Comparison of ENCODE assay signal across 25 mouse cellular contexts in the genomic region with DNA sequence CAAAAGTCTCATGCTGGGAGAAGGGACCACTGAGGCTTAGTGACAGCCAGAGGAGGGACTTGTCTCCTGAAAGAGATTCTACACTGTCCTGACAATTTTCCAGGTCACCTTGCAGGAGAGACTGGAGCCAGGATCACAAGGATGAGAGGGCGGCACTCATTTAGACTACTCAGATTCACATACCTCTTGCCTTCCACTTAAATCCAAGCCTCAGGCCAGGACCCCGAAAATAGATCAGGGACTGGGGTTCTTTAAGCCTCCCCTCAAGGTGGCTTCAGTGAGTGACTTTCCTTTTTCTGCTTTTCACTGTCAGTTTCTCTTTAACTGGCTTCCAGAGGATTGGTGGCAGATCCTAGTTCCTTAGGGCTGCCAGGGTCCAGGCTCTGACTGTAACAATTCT.
A peak's percentile ranks its signal among the peaks of the same experiment; 100 is the strongest.
DNase-seq lines count a peak whose midpoint lies in the region; ATAC-seq and TF ChIP-seq lines count a peak whose summit lies in the region.
"Had no signal": no experiment of that assay in that cellular context is flagged by ENCODE, and none has a peak within 500 bp of the region (broad histone marks: within the 10 kb centered on the region; RNA-seq: fewer than 3 reads in every experiment).

No protein-coding gene starts in this region.

- no peaks in the 10 kb centered on the region for H3K36me3 ChIP-seq in heart, embryonic 13.5 days
- H3K36me3 ChIP-seq in heart, embryonic 15.5 days, result no peaks in the 10 kb centered on the region
- H3K36me3 ChIP-seq in heart, postnatal 0 days (replicated peaks; ENCODE audit: control insufficient read depth, insufficient read depth, low read length), result no peaks in the 10 kb centered on the region
- H3K36me3 ChIP-seq: hindbrain, embryonic 10.5 days; hindbrain, embryonic 15.5 days; kidney, embryonic 15.5 days; liver, embryonic 15.5 days; midbrain, embryonic 15.5 days had no signal

- peak overlapping the region; percentile 17 for H3K4me3 ChIP-seq in heart, embryonic 13.5 days
- peak overlapping the region; percentile 9; the same call in 1 of the 2 replicates for H3K4me3 ChIP-seq in heart, embryonic 15.5 days
- no peak overlapping the region for H3K4me3 ChIP-seq in heart, postnatal 0 days (ENCODE audit: low read depth, low read length)
- H3K4me3 ChIP-seq: erythroblast, embryonic 14.5 days; hindbrain, embryonic 10.5 days; hindbrain, embryonic 15.5 days; kidney, embryonic 15.5 days; layer of hippocampus, adult 2 months; left cerebral cortex, adult 2 months; liver, embryonic 15.5 days; midbrain, embryonic 15.5 days had no signal

- 48% methylated on average over 2 of the region's 2 CpGs for WGBS in heart, embryonic 13.5 days
- 56% methylated on average over 2 of the region's 2 CpGs for WGBS in heart, embryonic 15.5 days
- 51% methylated on average over 2 of the region's 2 CpGs for WGBS in heart, postnatal 0 days

- ATAC-seq in heart, embryonic 13.5 days (ENCODE audit: extremely low read depth, insufficient number of reproducible peaks, low FRiP score, low TSS enrichment), result no peak
- no peak for ATAC-seq in heart, embryonic 15.5 days (replicated peaks; ENCODE audit: insufficient number of reproducible peaks, insufficient read depth, low FRiP score, low read depth)
- ATAC-seq in heart, postnatal 0 days (ENCODE audit: insufficient read depth, low read depth), result no peak
- ATAC-seq: inflammation-experienced regulatory T-cells, adult 6 months; midbrain, embryonic 15.5 days had no signal

- intact Hi-C loops in left cerebral cortex, postnatal 36 days (cut with DNase I), result loop anchor here (5.0 kb wide), 2 partner anchors 44 to 131 kb away; a partner anchor contains a TSS

- TF ChIP-seq CTCF in heart, postnatal 0 days (IDR thresholded peaks at IDR 0.05; ENCODE audit: low read depth), result no peak

- H3K27me3 ChIP-seq in heart, embryonic 13.5 days (replicated peaks), result no peaks in the 10 kb centered on the region
- H3K27me3 ChIP-seq in heart, embryonic 15.5 days, result no peaks in the 10 kb centered on the region
- no peaks in the 10 kb centered on the region for H3K27me3 ChIP-seq in heart, postnatal 0 days (ENCODE audit: control insufficient read depth, insufficient read depth, low read length)
- H3K27me3 ChIP-seq: hindbrain, embryonic 15.5 days; kidney, embryonic 15.5 days; liver, embryonic 15.5 days; midbrain, embryonic 15.5 days had no signal

- H3K4me2 ChIP-seq in heart, embryonic 13.5 days, result peak overlapping the region; percentile 61
- H3K4me2 ChIP-seq in heart, embryonic 15.5 days, result peak overlapping the region; percentile 44
- no peak overlapping the region; the same call in 1 of the 2 replicates for H3K4me2 ChIP-seq in heart, postnatal 0 days (ENCODE audit: low read depth, low read length)
- H3K4me2 ChIP-seq: hindbrain, embryonic 15.5 days; kidney, embryonic 15.5 days; liver, embryonic 15.5 days; lung, embryonic 14.5 days; midbrain, embryonic 15.5 days had no signal

- no peaks in the 10 kb centered on the region for H3K9me3 ChIP-seq in heart, embryonic 13.5 days
- H3K9me3 ChIP-seq in heart, embryonic 15.5 days (replicated peaks), result no peaks in the 10 kb centered on the region
- no peaks in the 10 kb centered on the region for H3K9me3 ChIP-seq in heart, postnatal 0 days (replicated peaks; ENCODE audit: control insufficient read depth, low read length)
- H3K9me3 ChIP-seq: hindbrain, embryonic 10.5 days; hindbrain, embryonic 15.5 days; kidney, embryonic 15.5 days; liver, embryonic 15.5 days; midbrain, embryonic 15.5 days had no signal

- DNase-seq in heart, adult 18-20 months, result peak; percentile 28 to 37
- no peak for DNase-seq in heart, postnatal 4 days
- DNase-seq in heart, adult 9 months (ENCODE audit: low spot score in 2 of 2), result no peak
- DNase-seq in heart, postnatal 0 days (ENCODE audit: low spot score), result no peak
- DNase-seq in left cerebral cortex, postnatal 36 days (ENCODE audit: low spot score in 2 of 2), result no peak
- DNase-seq: adrenal gland, postnatal 25 days; B cell, adult 2 months; cerebellum, adult 11-12 months; gastrocnemius, postnatal 36 days; left cerebral cortex, postnatal 4 days; lung, embryonic 14.5 days; lung, postnatal 14 days; spleen, adult 18-20 months; thymus, postnatal 14 days had no signal

- no peak for TF ChIP-seq EP300 in heart, postnatal 0 days (IDR thresholded peaks at IDR 0.05; ENCODE audit: low read depth)

- peak overlapping the region; percentile 78 for H3K27ac ChIP-seq in heart, embryonic 13.5 days (replicated peaks)
- H3K27ac ChIP-seq in heart, embryonic 15.5 days, result peak overlapping the region; percentile 68
- H3K27ac ChIP-seq in heart, postnatal 0 days (ENCODE audit: low read depth), result peak overlapping the region; percentile 70
- H3K27ac ChIP-seq: hindbrain, embryonic 10.5 days; hindbrain, embryonic 15.5 days; kidney, embryonic 15.5 days; layer of hippocampus, adult 2 months; left cerebral cortex, adult 2 months; liver, embryonic 15.5 days; midbrain, embryonic 15.5 days had no signal

- peak overlapping the region; percentile 44; the same call in 1 of the 2 replicates for H3K9ac ChIP-seq in heart, embryonic 13.5 days
- peak overlapping the region; percentile 19; the same call in 1 of the 2 replicates for H3K9ac ChIP-seq in heart, embryonic 15.5 days
- H3K9ac ChIP-seq in heart, postnatal 0 days (replicated peaks; ENCODE audit: low read depth, low read length), result no peak overlapping the region
- H3K9ac ChIP-seq: hindbrain, embryonic 15.5 days; kidney, embryonic 15.5 days; liver, embryonic 15.5 days; lung, embryonic 14.5 days; midbrain, embryonic 15.5 days had no signal

- peaks cover 63% of the 10 kb centered on the region for H3K4me1 ChIP-seq in heart, embryonic 13.5 days
- peaks cover 42% of the 10 kb centered on the region for H3K4me1 ChIP-seq in heart, embryonic 15.5 days (replicated peaks)
- H3K4me1 ChIP-seq in heart, postnatal 0 days (ENCODE audit: control insufficient read depth, insufficient read depth), result peaks cover 35% of the 10 kb centered on the region
- H3K4me1 ChIP-seq: liver, embryonic 15.5 days had no signal

Comparison
In these comparisons a context has a peak if more than half of its experiments do, and no peak if none do; other contexts are left out.
1. DNase-seq: peak in heart, adult 18-20 months (2 of 2); none in heart, postnatal 4 days (single experiment), heart, adult 9 months (0 of 2), heart, postnatal 0 days (single experiment) and left cerebral cortex, postnatal 36 days (0 of 2).
2. Peak in every context shown above with its lines, with median percentiles within 50 percentile points of each other: H3K27ac ChIP-seq.